Mouse (Mus musculus) kidney, adult 2 months (tissue): Measurements from ENCODE around the gene Pan3. TPM values are rescaled to one million over a fixed set of nuclear protein-coding genes. Genes with fewer than 3 reads are reported as not detected.

Experiments used
- DNase-seq: peaks from one replicate; pipeline ENCODE4 v3.0.0; 2021
- H3K27ac ChIP-seq: fragments of 200-500 bp; 2 replicates; pipeline ENCODE4 v1.5.1; 2012; ENCODE audit warnings: low read depth, low read length, control low read depth, inconsistent platforms; ENCODE audit not compliant: insufficient read depth
- H3K27me3 ChIP-seq: fragments of 200-500 bp; replicated peaks from 2 replicates; pipeline ENCODE4 v1.6.1; 2012; ENCODE audit warnings: mild to moderate bottlenecking, moderate library complexity, low read length, inconsistent platforms; ENCODE audit not compliant: control insufficient read depth, insufficient read depth
- H3K36me3 ChIP-seq: fragments of 200-500 bp; 2 replicates; pipeline ENCODE4 v1.6.1; 2012; ENCODE audit warnings: mild to moderate bottlenecking, moderate library complexity, low read length, inconsistent platforms; ENCODE audit not compliant: control insufficient read depth, insufficient read depth
- H3K4me1 ChIP-seq: fragments of 200-500 bp; 2 replicates; pipeline ENCODE4 v1.6.1; 2011; ENCODE audit warnings: low read length; ENCODE audit not compliant: control insufficient read depth, insufficient read depth
- H3K4me3 ChIP-seq: fragments of 200-500 bp; 2 replicates; pipeline ENCODE4 v1.5.1; 2011; ENCODE audit warnings: mild to moderate bottlenecking, low read depth, low read length, control low read depth; ENCODE audit not compliant: insufficient read depth
- CTCF ChIP-seq: fragments of 200-500 bp; conservative IDR thresholded peaks from 2 replicates; pipeline ENCODE4 v1.5.1; 2011; ENCODE audit warnings: low read depth, mild to moderate bottlenecking, control low read depth, low read length, moderate library complexity, mixed read lengths; ENCODE audit not compliant: insufficient read depth, insufficient read length
- POLR2A ChIP-seq: fragments of 200-500 bp; IDR thresholded peaks from one replicate; pipeline ENCODE4 v1.6.1; 2011; ENCODE audit warnings: low read depth, low read length, control low read depth
- WGBS: fragments of 180-500 bp; shearing (Covaris S2); methylation state at CpG from one replicate; pipeline ENCODE4 v1.1.7; 2018; 5-methylcytosine and 5-hydroxymethylcytosine counted together
- polyA plus RNA-seq: library from polyadenylated mRNA; depleted of rRNA; stranded (reverse); fragments of >200 nt; gene quantifications from 2 replicates; pipeline ENCODE4 v1.2.3, GENCODE M21; 2012; rRNA removed

Gene Pan3
- polyA plus RNA-seq, 1 experiment = 47.2 TPM

GRCm38 (mm10) chr5:147589814-147590213, 159.9 kb downstream of the Pan3 start:
- Histone ChIP-seq H3K27me3 (no peaks in the 10 kb centered on the region), H3K4me1 (no peaks in the 10 kb centered on the region), H3K4me3 (no peak overlapping the region), H3K36me3 (no peaks in the 10 kb centered on the region), H3K27ac (no peak overlapping the region)
- peak; percentile 49 for DNase-seq
- no peak for TF ChIP-seq POLR2A
- no peak for TF ChIP-seq CTCF
- WGBS = 27% methylated on average over 12 of the region's 12 CpGs

- no peak for DNase-seq
- Histone ChIP-seq H3K4me1 (no peaks in the 10 kb centered on the region), H3K27ac (no peak overlapping the region), H3K27me3 (no peaks in the 10 kb centered on the region), H3K4me3 (no peak overlapping the region), H3K36me3 (no peaks in the 10 kb centered on the region)
- TF ChIP-seq POLR2A (no peak), CTCF (no peak)
- 72% methylated on average over 16 of the region's 16 CpGs for WGBS
These were observed 167.9 kb downstream of the Pan3 start for GRCm38 (mm10) chr5:147597825-147598224.

Other genes starting within 250 kb of the Pan3 start
- not detected in 2 replicates for gene Gsx1, start 241.5 kb upstream of the Pan3 start, polyA plus RNA-seq
- not detected in 2 replicates for gene Pdx1, start 160.2 kb upstream of the Pan3 start, polyA plus RNA-seq
- gene Cdx2, start 122.9 kb upstream of the Pan3 start, polyA plus RNA-seq = not detected in 2 replicates
- not detected in 2 replicates for gene Urad, start 107.7 kb upstream of the Pan3 start, polyA plus RNA-seq
- gene Flt3, start 29.7 kb upstream of the Pan3 start, polyA plus RNA-seq = 0.26 and 0.78 TPM in 2 replicates